ENCODE assay signal across 14 mouse cellular contexts in genomic region chr5:41760831-41761508, GRCm38 (mm10). TPM values are rescaled to one million over a fixed set of nuclear protein-coding genes. Genes with fewer than 3 reads are reported as not detected.
DNase-seq lines count a peak whose midpoint lies in the region; ATAC-seq and TF ChIP-seq lines count a peak whose summit lies in the region.
"Had no signal": no experiment of that assay in that cellular context is flagged by ENCODE, and none has a peak within 500 bp of the region (broad histone marks: within the 10 kb centered on the region; RNA-seq: fewer than 3 reads in every experiment).

No protein-coding gene starts in this region.

- H3K36me3 ChIP-seq in forebrain, embryonic 13.5 days (ENCODE audit: poor library complexity, severe bottlenecking): no peaks in the 10 kb centered on the region
- no peaks in the 10 kb centered on the region for H3K36me3 ChIP-seq in forebrain, embryonic 16.5 days (ENCODE audit: control insufficient read depth, insufficient read depth)
- no peaks in the 10 kb centered on the region for H3K36me3 ChIP-seq in liver, embryonic 12.5 days
- H3K36me3 ChIP-seq in liver, postnatal 0 days (replicated peaks; ENCODE audit: insufficient read depth, low read length): no peaks in the 10 kb centered on the region
- H3K36me3 ChIP-seq in hindbrain, embryonic 15.5 days: no peaks in the 10 kb centered on the region
- H3K36me3 ChIP-seq in neural tube, embryonic 13.5 days: no peaks in the 10 kb centered on the region

- WGBS in forebrain, embryonic 13.5 days: 2% methylated on average over 22 of the region's 22 CpGs
- 2% methylated on average over 22 of the region's 22 CpGs for WGBS in forebrain, embryonic 16.5 days
- 7% methylated on average over 22 of the region's 22 CpGs for WGBS in liver, embryonic 12.5 days (ENCODE audit: insufficient replicate concordance)
- WGBS in liver, postnatal 0 days (ENCODE audit: insufficient replicate concordance): 7% methylated on average over 22 of the region's 22 CpGs
- WGBS in hindbrain, embryonic 15.5 days: 4% methylated on average over 22 of the region's 22 CpGs
- WGBS in neural tube, embryonic 13.5 days: 3% methylated on average over 22 of the region's 22 CpGs

- peak overlapping the region; percentile 17 for H3K4me3 ChIP-seq in forebrain, embryonic 13.5 days
- no peak overlapping the region for H3K4me3 ChIP-seq in forebrain, embryonic 16.5 days (replicated peaks; ENCODE audit: low read length)
- H3K4me3 ChIP-seq in liver, embryonic 12.5 days: no peak overlapping the region
- no peak overlapping the region for H3K4me3 ChIP-seq in liver, postnatal 0 days (ENCODE audit: low read depth, low read length)
- H3K4me3 ChIP-seq in hindbrain, embryonic 15.5 days: 0 out of 2 replicates have a peak overlapping the region, but pooled peaks have one; percentile 7
- peak overlapping the region; percentile 36; the same call in 1 of the 2 replicates for H3K4me3 ChIP-seq in neural tube, embryonic 13.5 days

- ATAC-seq in forebrain, embryonic 13.5 days: no peak
- ATAC-seq in forebrain, embryonic 16.5 days: no peak
- no peak for ATAC-seq in liver, embryonic 12.5 days
- ATAC-seq in liver, postnatal 0 days: no peak
- no peak for ATAC-seq in hindbrain, embryonic 15.5 days (ENCODE audit: low FRiP score, low read depth)
- no peak for ATAC-seq in neural tube, embryonic 13.5 days (ENCODE audit: low read depth)
- ATAC-seq: inflammation-experienced regulatory T-cells, adult 6 months had no signal

- H3K27me3 ChIP-seq in forebrain, embryonic 13.5 days: peaks cover 96% of the 10 kb centered on the region
- peaks cover 91% of the 10 kb centered on the region for H3K27me3 ChIP-seq in forebrain, embryonic 16.5 days (replicated peaks; ENCODE audit: control insufficient read depth, insufficient read depth, low read length)
- peaks cover 98% of the 10 kb centered on the region for H3K27me3 ChIP-seq in liver, embryonic 12.5 days (replicated peaks)
- H3K27me3 ChIP-seq in liver, postnatal 0 days (ENCODE audit: insufficient read depth, low read length): peaks cover 92% of the 10 kb centered on the region
- H3K27me3 ChIP-seq in hindbrain, embryonic 15.5 days: peaks cover 91% of the 10 kb centered on the region
- H3K27me3 ChIP-seq in neural tube, embryonic 13.5 days: peaks cover 96% of the 10 kb centered on the region

- H3K9ac ChIP-seq in forebrain, embryonic 13.5 days: no peak overlapping the region
- H3K9ac ChIP-seq in forebrain, embryonic 16.5 days (replicated peaks; ENCODE audit: low read depth, low read length): no peak overlapping the region
- no peak overlapping the region for H3K9ac ChIP-seq in liver, embryonic 12.5 days
- no peak overlapping the region for H3K9ac ChIP-seq in liver, postnatal 0 days (replicated peaks)
- H3K9ac ChIP-seq in hindbrain, embryonic 15.5 days: no peak overlapping the region
- no peak overlapping the region for H3K9ac ChIP-seq in neural tube, embryonic 13.5 days

- no peak for TF ChIP-seq CTCF in liver, postnatal 0 days (IDR thresholded peaks at IDR 0.05; ENCODE audit: low read depth)

- H3K4me1 ChIP-seq in forebrain, embryonic 13.5 days: peaks cover 26% of the 10 kb centered on the region
- H3K4me1 ChIP-seq in forebrain, embryonic 16.5 days (replicated peaks; ENCODE audit: control insufficient read depth, insufficient read depth, low read length): peaks cover 20% of the 10 kb centered on the region
- H3K4me1 ChIP-seq in liver, embryonic 12.5 days: peaks cover 16% of the 10 kb centered on the region
- H3K4me1 ChIP-seq in liver, postnatal 0 days (ENCODE audit: insufficient read depth): 0 out of 2 replicates have a peak, but pooled peaks cover 5% of the 10 kb centered on the region
- peaks cover 27% of the 10 kb centered on the region for H3K4me1 ChIP-seq in hindbrain, embryonic 15.5 days (replicated peaks)
- H3K4me1 ChIP-seq in neural tube, embryonic 13.5 days (replicated peaks): peaks cover 28% of the 10 kb centered on the region

- no peak for TF ChIP-seq EP300 in liver, postnatal 0 days (IDR thresholded peaks at IDR 0.05; ENCODE audit: low read depth)

- DNase-seq in liver, postnatal 0 days: no peak
- DNase-seq in cerebellum, adult 18-20 months: no peak
- no peak for DNase-seq in T-cell, adult 2 months (ENCODE audit: low spot score)
- DNase-seq: adrenal gland, postnatal 10 days; cerebellum, adult 9-10 months; gastrocnemius, postnatal 14 days; layer of hippocampus, adult 9-11 months; lung, adult 2 months had no signal

- peak overlapping the region; percentile 27; the same call in 1 of the 2 replicates for H3K4me2 ChIP-seq in forebrain, embryonic 13.5 days
- no peak overlapping the region for H3K4me2 ChIP-seq in forebrain, embryonic 16.5 days (ENCODE audit: low read length)
- H3K4me2 ChIP-seq in liver, embryonic 12.5 days: peak overlapping the region; percentile 41; the same call in 1 of the 2 replicates
- no peak overlapping the region for H3K4me2 ChIP-seq in liver, postnatal 0 days (ENCODE audit: low read depth, low read length)
- no peak overlapping the region for H3K4me2 ChIP-seq in hindbrain, embryonic 15.5 days
- no peak overlapping the region for H3K4me2 ChIP-seq in neural tube, embryonic 13.5 days

- H3K27ac ChIP-seq in forebrain, embryonic 13.5 days: no peak overlapping the region
- H3K27ac ChIP-seq in forebrain, embryonic 16.5 days (ENCODE audit: low read length): no peak overlapping the region
- H3K27ac ChIP-seq in liver, embryonic 12.5 days: no peak overlapping the region
- no peak overlapping the region for H3K27ac ChIP-seq in liver, postnatal 0 days (ENCODE audit: low read depth)
- H3K27ac ChIP-seq in hindbrain, embryonic 15.5 days (replicated peaks): no peak overlapping the region
- H3K27ac ChIP-seq in neural tube, embryonic 13.5 days (replicated peaks): no peak overlapping the region

- no peaks in the 10 kb centered on the region for H3K9me3 ChIP-seq in forebrain, embryonic 13.5 days (replicated peaks)
- no peaks in the 10 kb centered on the region; the same call in 1 of the 2 replicates for H3K9me3 ChIP-seq in forebrain, embryonic 16.5 days (ENCODE audit: control insufficient read depth, low read length)
- no peaks in the 10 kb centered on the region for H3K9me3 ChIP-seq in liver, embryonic 12.5 days (replicated peaks)
- no peaks in the 10 kb centered on the region for H3K9me3 ChIP-seq in liver, postnatal 0 days (ENCODE audit: low read length)
- no peaks in the 10 kb centered on the region for H3K9me3 ChIP-seq in hindbrain, embryonic 15.5 days
- H3K9me3 ChIP-seq in neural tube, embryonic 13.5 days: no peaks in the 10 kb centered on the region

RNA-seq across cellular contexts. Expression of gene Nkx3-2, which starts 3.3 kb away (rescaled TPM):
- polyA plus RNA-seq in forebrain, embryonic 13.5 days (2015; fragmentation: Nextera tagmentation; extraction: Ambion mirVana): not detected in 2 replicates
- polyA plus RNA-seq in forebrain, embryonic 16.5 days (2015; fragmentation: Nextera tagmentation; extraction: Ambion mirVana): not detected in 2 replicates
- 0.07 and 0.43 TPM in 2 replicates for polyA plus RNA-seq in liver, embryonic 12.5 days (2016; fragmentation: Nextera tagmentation; extraction: Ambion mirVana)
- not detected in 2 replicates for polyA plus RNA-seq in liver, postnatal 0 days (2015; fragmentation: Nextera tagmentation; extraction: Ambion mirVana)
- not detected in 2 replicates for polyA plus RNA-seq in hindbrain, embryonic 15.5 days (2015; fragmentation: Nextera tagmentation; extraction: Ambion mirVana)
- polyA plus RNA-seq in neural tube, embryonic 13.5 days (2015; fragmentation: Nextera tagmentation; extraction: Ambion mirVana): 0.22 and 1.2 TPM in 2 replicates
- polyA plus RNA-seq: inflammation-experienced regulatory T-cells, adult 6 months; lung, adult 2 months had no signal

RNA-seq across cellular contexts. Expression of gene Rab28, which starts 53.0 kb away (rescaled TPM):
- polyA plus RNA-seq in forebrain, embryonic 13.5 days (2015; fragmentation: Nextera tagmentation; extraction: Ambion mirVana): 84.4 and 85.7 TPM in 2 replicates
- polyA plus RNA-seq in forebrain, embryonic 16.5 days (2015; fragmentation: Nextera tagmentation; extraction: Ambion mirVana): 68.8 and 77.2 TPM in 2 replicates
- polyA plus RNA-seq in liver, embryonic 12.5 days (2016; fragmentation: Nextera tagmentation; extraction: Ambion mirVana): 30.2 and 31.4 TPM in 2 replicates
- polyA plus RNA-seq in liver, postnatal 0 days (2015; fragmentation: Nextera tagmentation; extraction: Ambion mirVana): 22.5 and 25.9 TPM in 2 replicates
- 58.3 and 61.9 TPM in 2 replicates for polyA plus RNA-seq in hindbrain, embryonic 15.5 days (2015; fragmentation: Nextera tagmentation; extraction: Ambion mirVana)
- polyA plus RNA-seq in neural tube, embryonic 13.5 days (2015; fragmentation: Nextera tagmentation; extraction: Ambion mirVana): 68.3 and 69.3 TPM in 2 replicates

Comparison
In these comparisons a context has a peak if more than half of its experiments do, and no peak if none do; other contexts are left out.
1. H3K4me2 ChIP-seq: peak in forebrain, embryonic 13.5 days (single experiment) and liver, embryonic 12.5 days (single experiment); none in forebrain, embryonic 16.5 days (single experiment), liver, postnatal 0 days (single experiment), hindbrain, embryonic 15.5 days (single experiment) and neural tube, embryonic 13.5 days (single experiment).
2. H3K4me3 ChIP-seq: peak in forebrain, embryonic 13.5 days (single experiment), hindbrain, embryonic 15.5 days (single experiment) and neural tube, embryonic 13.5 days (single experiment); none in forebrain, embryonic 16.5 days (single experiment), liver, embryonic 12.5 days (single experiment) and liver, postnatal 0 days (single experiment).